Mouse (Mus musculus): ENCODE data around the gene Ugt1a5. TPM values are rescaled to one million over a fixed set of nuclear protein-coding genes. Genes with fewer than 3 reads are reported as not detected.

Gene Ugt1a5
- total and polyA plus RNA-seq, 3 experiments, result not detected

- no peaks in the 10 kb centered on the region for H3K9me3 ChIP-seq (replicated peaks; ENCODE audit: insufficient read depth, low read length)
- no peak overlapping the region for H3K4me3 ChIP-seq (ENCODE audit: control insufficient read depth in 1 of 2, insufficient read depth in 1 of 2, low read depth in 2 of 2, low read length in 2 of 2)
- TF ChIP-seq NELFE (IDR thresholded peaks at IDR 0.05; ENCODE audit: low read depth, low read length), result no peak
- no peak for TF ChIP-seq ELF1 (IDR thresholded peaks at IDR 0.05; ENCODE audit: low read depth, low read length)
- TF ChIP-seq MAZ (IDR thresholded peaks at IDR 0.05; ENCODE audit: low read depth, low read length), result no peak
- TF ChIP-seq E2F4 (IDR thresholded peaks at IDR 0.05; ENCODE audit: borderline replicate concordance, low read depth, low read length), result no peak
- TF ChIP-seq ZC3H11A (IDR thresholded peaks at IDR 0.05; ENCODE audit: low read depth, low read length), result no peak
- no peak for TF ChIP-seq CHD1 (IDR thresholded peaks at IDR 0.05; ENCODE audit: low read depth, low read length)
- TF ChIP-seq CHD2 (IDR thresholded peaks at IDR 0.05; ENCODE audit: low read length), result no peak
- TF ChIP-seq SIN3A (IDR thresholded peaks at IDR 0.05; ENCODE audit: low read length), result no peak
- TF ChIP-seq JUND (IDR thresholded peaks at IDR 0.05; ENCODE audit: low read depth, low read length), result no peak
- TF ChIP-seq ZNF384 (IDR thresholded peaks at IDR 0.05; ENCODE audit: low read depth, low read length), result no peak
- TF ChIP-seq MEF2A (IDR thresholded peaks at IDR 0.05; ENCODE audit: extremely low read depth, insufficient replicate concordance, low read depth, low read length, poor library complexity, severe bottlenecking), result no peak
- TF ChIP-seq UBTF (IDR thresholded peaks at IDR 0.05; ENCODE audit: borderline replicate concordance, insufficient read depth, low read depth, low read length), result no peak
- TF ChIP-seq ETS1 (IDR thresholded peaks at IDR 0.05; ENCODE audit: low read depth, low read length), result no peak
- TF ChIP-seq TBP (IDR thresholded peaks at IDR 0.05; ENCODE audit: low read depth, low read length), result no peak
- TF ChIP-seq BHLHE40 (IDR thresholded peaks at IDR 0.05; ENCODE audit: borderline replicate concordance, low read depth, low read length), result no peak
- TF ChIP-seq TCF12 (IDR thresholded peaks at IDR 0.05; ENCODE audit: low read depth, low read length), result no peak
- no peak for TF ChIP-seq EP300 (IDR thresholded peaks at IDR 0.05; ENCODE audit: low read depth in 1 of 2, low read length in 2 of 2)
- no peak for TF ChIP-seq USF1 (IDR thresholded peaks at IDR 0.05; ENCODE audit: low read depth, low read length)
- TF ChIP-seq KAT2A (conservative IDR thresholded peaks at IDR 0.05; ENCODE audit: low read depth, low read length), result no peak
- TF ChIP-seq RCOR1 (IDR thresholded peaks at IDR 0.05; ENCODE audit: low read depth, low read length), result no peak
- no peaks in the 10 kb centered on the region for H3K4me1 ChIP-seq (ENCODE audit: control insufficient read depth in 1 of 2, insufficient read depth in 2 of 2, low read length in 2 of 2)
- DNase-seq (ENCODE audit: low read depth, low spot score), result no peak
- H3K27me3 ChIP-seq (ENCODE audit: control insufficient read depth in 1 of 2, insufficient read depth in 2 of 2, low read length in 2 of 2), result no peaks in the 10 kb centered on the region
- no peak overlapping the region for H3K27ac ChIP-seq (ENCODE audit: control insufficient read depth, low read depth, low read length)
- no peaks in the 10 kb centered on the region for H3K79me2 ChIP-seq (ENCODE audit: control insufficient read depth, insufficient read depth, low read length, poor library complexity)
- no peaks in the 10 kb centered on the region for H3K36me3 ChIP-seq (ENCODE audit: control insufficient read depth in 1 of 2, insufficient read depth in 2 of 2, low read length in 2 of 2)
- no peak overlapping the region for H3K9ac ChIP-seq (ENCODE audit: control insufficient read depth, low read depth, low read length, poor library complexity, severe bottlenecking)
Measured at GRCm38 (mm10) chr1:88232664-88233380, 67.0 kb downstream of the Ugt1a5 start.
